Mouse (Mus musculus): Measurements from ENCODE around the gene Gm49510. TPM values are rescaled to one million over a fixed set of nuclear protein-coding genes. Genes with fewer than 3 reads are reported as not detected.

The Gm49510 gene
- polyA plus RNA-seq, 1 experiment from 2014 or later: 0.16 TPM

- Histone ChIP-seq H3K9me3 (ENCODE audit: control insufficient read depth, low read length) (no peaks in the 10 kb centered on the region), H3K9ac (no peak overlapping the region), H3K4me3 (replicated peaks; ENCODE audit: low read length) (no peak overlapping the region), H3K27ac (no peak overlapping the region), H3K4me2 (replicated peaks) (no peak overlapping the region), H3K4me1 (replicated peaks; ENCODE audit: control insufficient read depth, insufficient read depth, low read length) (no peaks in the 10 kb centered on the region), H3K27me3 (ENCODE audit: control insufficient read depth, insufficient read depth, low read length) (no peaks in the 10 kb centered on the region), H3K36me3 (replicated peaks; ENCODE audit: control insufficient read depth, insufficient read depth) (no peaks in the 10 kb centered on the region)
- ATAC-seq (ENCODE audit: low FRiP score) (no peak), DNase-seq (ENCODE audit: low spot score) (no peak)
- WGBS: 80% methylated on average over 2 of the region's 2 CpGs
Measured at GRCm38 (mm10) chr15:78863154-78863553, 36.3 kb upstream of the Gm49510 start.

GRCm38 (mm10) chr15:78863852-78864253 lies 35.6 kb upstream of the Gm49510 start:
- no peak overlapping the region for H3K27ac ChIP-seq
- DNase-seq (ENCODE audit: low spot score) (no peak), ATAC-seq (ENCODE audit: low FRiP score) (no peak)
- no peaks in the 10 kb centered on the region for H3K9me3 ChIP-seq (ENCODE audit: control insufficient read depth, low read length)
- H3K4me3 ChIP-seq (replicated peaks; ENCODE audit: low read length): no peak overlapping the region
- no peak overlapping the region for H3K9ac ChIP-seq
- H3K4me2 ChIP-seq (replicated peaks): no peak overlapping the region
- no peaks in the 10 kb centered on the region; the same call in 1 of the 2 replicates for H3K4me1 ChIP-seq (replicated peaks; ENCODE audit: control insufficient read depth, insufficient read depth, low read length)
- H3K27me3 ChIP-seq (ENCODE audit: control insufficient read depth, insufficient read depth, low read length): no peaks in the 10 kb centered on the region
- H3K36me3 ChIP-seq (replicated peaks; ENCODE audit: control insufficient read depth, insufficient read depth): no peaks in the 10 kb centered on the region
- WGBS: 58% methylated on average over 11 of the region's 13 CpGs

DNA sequence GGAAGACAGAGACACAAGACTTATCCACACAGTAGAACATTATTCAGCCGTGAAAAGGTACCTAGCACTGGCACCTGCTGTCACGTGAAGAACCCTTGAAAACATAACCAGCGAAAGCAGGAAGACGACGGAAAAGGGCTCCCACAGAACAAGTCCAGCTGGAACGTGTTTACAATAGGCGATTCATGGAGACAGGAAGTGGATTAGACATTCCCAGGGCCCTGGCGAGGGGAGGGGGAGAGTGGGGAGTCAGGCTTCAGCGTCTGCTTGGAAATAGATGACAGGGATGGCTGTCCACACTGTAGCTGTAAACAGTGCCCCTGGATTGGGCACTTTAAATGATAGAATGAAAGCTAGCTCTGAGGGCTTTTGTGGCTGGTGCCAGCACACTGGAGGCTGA lies 31.1 kb upstream of the Gm49510 start:
- Histone ChIP-seq H3K4me2 (replicated peaks) (no peak overlapping the region), H3K4me3 (replicated peaks; ENCODE audit: low read length) (no peak overlapping the region), H3K27ac (peak overlapping the region; percentile 71), H3K36me3 (replicated peaks; ENCODE audit: control insufficient read depth, insufficient read depth) (no peaks in the 10 kb centered on the region), H3K9ac (no peak overlapping the region), H3K27me3 (ENCODE audit: control insufficient read depth, insufficient read depth, low read length) (no peaks in the 10 kb centered on the region), H3K4me1 (replicated peaks; ENCODE audit: control insufficient read depth, insufficient read depth, low read length) (no peaks in the 10 kb centered on the region; the same call in 1 of the 2 replicates), H3K9me3 (ENCODE audit: control insufficient read depth, low read length) (no peaks in the 10 kb centered on the region)
- ATAC-seq (ENCODE audit: low FRiP score): peak; percentile 49; the same call in 1 of the 2 replicates
- WGBS: 23% methylated on average over 9 of the region's 9 CpGs
- DNase-seq (ENCODE audit: low spot score): peak; percentile 61

DNA sequence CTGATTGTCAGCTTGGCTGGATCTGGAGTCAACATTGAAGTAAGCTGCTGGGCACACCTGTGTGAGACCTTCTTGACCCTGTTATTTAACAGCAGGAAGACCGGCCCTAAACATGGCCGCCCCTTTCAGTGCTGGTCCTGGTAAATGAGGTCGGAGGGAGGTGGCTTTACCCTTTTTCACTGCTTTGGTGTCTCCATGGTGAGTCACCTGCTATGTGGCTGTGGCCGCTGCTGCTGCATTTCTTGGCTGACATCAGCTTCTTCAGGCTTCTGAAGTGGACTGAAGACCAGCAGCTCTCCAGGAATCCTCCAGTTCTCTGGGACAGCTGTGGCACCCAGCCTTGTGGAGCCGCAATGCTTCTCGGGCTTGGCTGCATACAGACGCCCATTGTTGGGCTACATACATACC lies 30.6 kb upstream of the Gm49510 start:
- peak overlapping the region; percentile 71 for H3K27ac ChIP-seq
- no peaks in the 10 kb centered on the region for H3K27me3 ChIP-seq (ENCODE audit: control insufficient read depth, insufficient read depth, low read length)
- no peak overlapping the region for H3K9ac ChIP-seq
- no peak overlapping the region for H3K4me3 ChIP-seq (replicated peaks; ENCODE audit: low read length)
- no peaks in the 10 kb centered on the region for H3K36me3 ChIP-seq (replicated peaks; ENCODE audit: control insufficient read depth, insufficient read depth)
- peak; percentile 28 for DNase-seq (ENCODE audit: low spot score)
- 35% methylated on average over 7 of the region's 7 CpGs for WGBS
- H3K4me2 ChIP-seq (replicated peaks): no peak overlapping the region
- H3K9me3 ChIP-seq (ENCODE audit: control insufficient read depth, low read length): no peaks in the 10 kb centered on the region
- ATAC-seq (ENCODE audit: low FRiP score): peak; percentile 35; the same call in 1 of the 2 replicates
- no peaks in the 10 kb centered on the region; the same call in 1 of the 2 replicates for H3K4me1 ChIP-seq (replicated peaks; ENCODE audit: control insufficient read depth, insufficient read depth, low read length)

GRCm38 (mm10) chr15:78869775-78870174 lies 29.7 kb upstream of the Gm49510 start:
- no peak for ATAC-seq (ENCODE audit: low FRiP score)
- Histone ChIP-seq H3K4me3 (replicated peaks; ENCODE audit: low read length) (no peak overlapping the region), H3K27me3 (ENCODE audit: control insufficient read depth, insufficient read depth, low read length) (no peaks in the 10 kb centered on the region), H3K36me3 (replicated peaks; ENCODE audit: control insufficient read depth, insufficient read depth) (no peaks in the 10 kb centered on the region), H3K27ac (no peak overlapping the region), H3K4me1 (replicated peaks; ENCODE audit: control insufficient read depth, insufficient read depth, low read length) (no peaks in the 10 kb centered on the region; the same call in 1 of the 2 replicates), H3K9ac (no peak overlapping the region), H3K9me3 (ENCODE audit: control insufficient read depth, low read length) (no peaks in the 10 kb centered on the region), H3K4me2 (replicated peaks) (no peak overlapping the region)
- WGBS: 24% methylated on average over 6 of the region's 6 CpGs
- DNase-seq (ENCODE audit: low spot score): peak; percentile 82

DNA sequence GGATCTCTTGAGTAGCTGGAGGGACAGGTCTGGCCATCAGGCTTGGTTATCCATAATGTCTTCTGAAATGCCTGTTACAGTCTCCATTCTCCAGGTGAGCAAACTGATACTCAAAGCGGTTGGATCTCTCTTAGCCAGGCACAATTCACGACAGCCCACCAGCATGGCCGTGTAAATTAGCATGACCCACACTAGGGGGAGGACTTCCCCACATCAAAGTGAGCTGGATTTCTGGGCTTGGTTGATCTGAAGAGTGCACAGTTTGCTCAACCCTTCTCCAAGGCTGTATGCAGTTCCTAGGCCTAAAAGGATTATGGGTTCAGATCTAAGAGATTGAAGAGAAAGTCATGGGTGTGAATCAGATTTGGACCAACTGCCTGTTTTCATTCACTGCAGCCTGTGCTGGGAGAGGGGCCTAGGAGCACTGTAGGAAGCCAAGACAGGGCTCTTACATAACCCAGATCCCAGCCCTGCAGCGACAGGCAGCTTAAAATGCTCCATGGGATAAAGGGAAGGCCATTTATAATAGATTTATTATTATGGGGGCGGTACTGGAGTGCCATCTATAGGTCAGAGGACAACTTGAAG lies 27.4 kb upstream of the Gm49510 start:
- H3K27ac ChIP-seq: no peak overlapping the region
- no peaks in the 10 kb centered on the region for H3K36me3 ChIP-seq (replicated peaks; ENCODE audit: control insufficient read depth, insufficient read depth)
- WGBS: 63% methylated on average over 5 of the region's 5 CpGs
- H3K9ac ChIP-seq: no peak overlapping the region
- H3K4me1 ChIP-seq (replicated peaks; ENCODE audit: control insufficient read depth, insufficient read depth, low read length): peaks cover 11% of the 10 kb centered on the region
- no peaks in the 10 kb centered on the region for H3K27me3 ChIP-seq (ENCODE audit: control insufficient read depth, insufficient read depth, low read length)
- ATAC-seq (ENCODE audit: low FRiP score) (no peak), DNase-seq (ENCODE audit: low spot score) (peak; percentile 37)
- no peak overlapping the region for H3K4me2 ChIP-seq (replicated peaks)
- H3K9me3 ChIP-seq (ENCODE audit: control insufficient read depth, low read length): no peaks in the 10 kb centered on the region
- H3K4me3 ChIP-seq (replicated peaks; ENCODE audit: low read length): no peak overlapping the region

DNA sequence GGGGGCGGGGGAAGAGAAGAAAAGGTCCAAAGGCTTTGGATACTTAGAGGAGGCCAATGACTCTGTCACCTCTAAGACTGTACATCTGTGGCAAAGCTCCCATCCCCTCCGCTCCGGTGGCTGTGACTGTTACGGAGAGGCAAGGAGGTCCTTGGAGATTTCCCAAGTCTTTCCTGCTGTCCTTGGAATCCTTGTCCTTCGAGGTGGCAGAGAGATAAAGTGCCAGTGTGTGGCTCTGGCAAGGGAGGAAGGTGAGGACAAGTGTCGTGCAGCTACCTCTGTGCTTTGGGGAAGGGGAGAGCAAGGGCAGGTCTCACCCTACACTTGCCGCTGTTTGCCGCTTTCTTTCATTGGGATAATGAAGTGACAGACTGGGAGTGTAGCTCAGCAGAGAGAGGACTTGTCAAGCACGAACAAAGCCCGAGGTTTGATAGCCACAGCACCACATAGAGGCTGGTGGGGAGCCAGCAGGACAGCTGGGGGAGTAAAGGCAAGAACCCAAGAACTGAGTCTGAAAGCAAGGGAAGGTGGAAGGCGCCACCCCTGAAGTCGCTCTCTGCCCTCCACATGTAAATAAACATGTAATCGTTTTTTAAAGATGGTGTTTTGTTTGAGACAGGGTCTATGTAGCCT lies 25.5 kb upstream of the Gm49510 start:
- WGBS: 50% methylated on average over 13 of the region's 13 CpGs
- no peak overlapping the region for H3K9ac ChIP-seq

DNA sequence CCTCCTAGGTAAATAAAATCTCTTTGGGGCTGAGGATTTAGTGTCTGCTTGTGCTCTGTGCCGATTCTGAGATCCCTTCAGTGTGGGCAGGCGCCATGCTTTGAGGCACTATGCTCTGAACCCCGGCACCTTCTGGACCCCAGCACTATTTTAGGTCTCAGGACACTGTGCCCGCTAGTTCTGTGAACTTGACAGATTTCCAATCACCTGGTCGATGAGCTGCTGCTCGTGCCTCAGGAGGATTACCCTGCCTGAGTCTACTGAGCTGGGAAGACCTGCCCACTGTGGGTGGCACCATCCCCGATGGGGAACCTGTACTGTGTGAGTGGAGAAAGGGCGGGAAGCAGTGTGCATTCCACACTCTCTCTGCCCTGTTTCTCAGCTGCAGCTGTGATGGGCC lies 24.5 kb upstream of the Gm49510 start:
- H3K4me1 ChIP-seq (replicated peaks; ENCODE audit: control insufficient read depth, insufficient read depth, low read length): peaks cover 23% of the 10 kb centered on the region
- ATAC-seq (ENCODE audit: low FRiP score) (no peak), DNase-seq (ENCODE audit: low spot score) (no peak)
- 0 out of 2 replicates have a peak, but pooled peaks cover 4% of the 10 kb centered on the region for H3K36me3 ChIP-seq (replicated peaks; ENCODE audit: control insufficient read depth, insufficient read depth)
- H3K4me3 ChIP-seq (replicated peaks; ENCODE audit: low read length): no peak overlapping the region
- H3K27me3 ChIP-seq (ENCODE audit: control insufficient read depth, insufficient read depth, low read length): no peaks in the 10 kb centered on the region
- H3K27ac ChIP-seq: peak overlapping the region; percentile 99; the same call in 1 of the 2 replicates
- no peak overlapping the region for H3K4me2 ChIP-seq (replicated peaks)
- no peaks in the 10 kb centered on the region for H3K9me3 ChIP-seq (ENCODE audit: control insufficient read depth, low read length)
- 77% methylated on average over 8 of the region's 8 CpGs for WGBS
- no peak overlapping the region for H3K9ac ChIP-seq

More for the DNA sequence above, 25.5 kb upstream of the Gm49510 start:
- no peaks in the 10 kb centered on the region for H3K27me3 ChIP-seq (ENCODE audit: control insufficient read depth, insufficient read depth, low read length)
- ATAC-seq (ENCODE audit: low FRiP score) (no peak), DNase-seq (ENCODE audit: low spot score) (no peak)
- no peak overlapping the region for H3K4me3 ChIP-seq (replicated peaks; ENCODE audit: low read length)
- H3K4me1 ChIP-seq (replicated peaks; ENCODE audit: control insufficient read depth, insufficient read depth, low read length): peaks cover 17% of the 10 kb centered on the region
- H3K4me2 ChIP-seq (replicated peaks): no peak overlapping the region
- no peaks in the 10 kb centered on the region for H3K36me3 ChIP-seq (replicated peaks; ENCODE audit: control insufficient read depth, insufficient read depth)
- H3K27ac ChIP-seq: no peak overlapping the region
- H3K9me3 ChIP-seq (ENCODE audit: control insufficient read depth, low read length): no peaks in the 10 kb centered on the region

- Histone ChIP-seq H3K4me1 (replicated peaks; ENCODE audit: control insufficient read depth, insufficient read depth, low read length) (peaks cover 23% of the 10 kb centered on the region), H3K27me3 (ENCODE audit: control insufficient read depth, insufficient read depth, low read length) (no peaks in the 10 kb centered on the region), H3K4me3 (replicated peaks; ENCODE audit: low read length) (peak overlapping the region; percentile 69; the same call in 1 of the 2 replicates), H3K36me3 (replicated peaks; ENCODE audit: control insufficient read depth, insufficient read depth) (peaks cover 9% of the 10 kb centered on the region; the same call in 1 of the 2 replicates), H3K9ac (peak overlapping the region; percentile 82), H3K9me3 (ENCODE audit: control insufficient read depth, low read length) (no peaks in the 10 kb centered on the region), H3K4me2 (replicated peaks) (peak overlapping the region; percentile 87), H3K27ac (peak overlapping the region; percentile 99)
- DNase-seq (ENCODE audit: low spot score) (no peak), ATAC-seq (ENCODE audit: low FRiP score) (no peak)
- WGBS: 81% methylated on average over 5 of the region's 5 CpGs
Measured at GRCm38 (mm10) chr15:78875537-78875936, 23.9 kb upstream of the Gm49510 start.
